Mouse (Mus musculus): Measurements from ENCODE around the gene Sult4a1.

DNA sequence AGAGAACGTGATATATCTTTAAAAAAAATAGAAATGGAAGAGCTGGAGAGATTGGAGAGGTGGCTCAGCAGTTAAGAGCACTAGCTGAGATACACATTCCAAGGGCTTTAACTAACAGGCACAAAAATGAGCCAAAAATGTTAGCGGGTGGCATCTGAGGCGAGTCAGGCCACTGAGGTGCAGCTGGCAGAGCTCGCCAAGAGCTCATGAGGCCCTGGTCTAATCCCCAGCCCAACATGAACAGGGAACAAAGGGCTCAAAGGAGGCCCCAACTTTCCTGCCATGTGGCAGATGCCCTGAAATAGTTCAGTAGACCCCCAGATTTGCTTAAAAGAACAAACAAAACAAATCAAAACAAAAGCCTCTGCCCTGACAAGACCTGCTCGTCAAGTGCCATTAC lies 35.4 kb upstream of the Sult4a1 start:
- no peak for TF ChIP-seq CTCF (IDR thresholded peaks at IDR 0.05; ENCODE audit: low read depth)
- TF ChIP-seq EP300 (IDR thresholded peaks at IDR 0.05; ENCODE audit: low read depth): no peak
